Mouse (Mus musculus) layer of hippocampus, adult 6 months (tissue): Measurements from ENCODE around the gene Serpina3n. TPM values are rescaled to one million over a fixed set of nuclear protein-coding genes. Genes with fewer than 3 reads are reported as not detected.

Experiments
- long read RNA-seq, 2 experiments: library from polyadenylated mRNA; unstranded; transcript quantifications; one replicate each; pipeline ENCODE4 v2.0.0; 2019 to 2020
- polyA plus RNA-seq: library from polyadenylated mRNA; unstranded; fragments of <200 nt; fragmentation: Nextera tagmentation; gene quantifications from 2 replicates; pipeline ENCODE4 v1.2.3, GENCODE M21; 2021

The Serpina3n gene
- polyA plus RNA-seq, result 30.3 and 36.1 TPM in 2 replicates
- long read RNA-seq, experiment 1, transcript Serpina3n-201 (5 exons, 2,064 nt), result major isoform, 16 of 22 reads
- long read RNA-seq, experiment 1, partial matches to known transcripts, result 0 of 22 reads
- long read RNA-seq, experiment 1, other reads (novel, unspliced or antisense), result 6 of 22 reads
- long read RNA-seq, experiment 2, transcript Serpina3n-201 (5 exons, 2,064 nt), result major isoform, 54 of 76 reads
- long read RNA-seq, experiment 2, partial matches to known transcripts, result 2 of 76 reads
- long read RNA-seq, experiment 2, other reads (novel, unspliced or antisense), result 20 of 76 reads

DNA sequence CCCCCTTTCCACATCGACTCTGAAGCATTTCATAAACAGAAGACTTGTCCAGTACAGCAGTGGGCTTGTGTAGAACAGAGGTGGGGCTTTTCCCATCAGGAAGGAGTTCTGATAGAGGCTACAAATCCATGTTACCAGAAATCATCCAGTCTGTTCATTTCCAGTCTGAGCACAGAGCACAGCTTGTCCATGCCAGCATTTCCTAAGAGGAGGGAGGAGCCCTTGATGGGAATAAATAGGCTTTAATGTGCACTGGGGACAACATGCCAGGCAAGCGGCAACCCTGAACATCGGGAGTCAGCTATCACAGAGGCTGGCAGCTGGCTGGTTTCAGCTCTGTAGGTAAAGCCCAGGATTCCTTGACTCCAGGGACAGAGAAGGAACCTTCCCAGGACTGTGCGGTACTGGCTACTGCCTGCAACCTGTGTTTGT, at the start of gene Serpina3n:
TSS of gene Serpina3n (plus strand) at position 276 of the 432 bp plus-strand sequence.

Other genes with a start within 250 kb of the Serpina3n start
- gene Serpina3f, start 192.2 kb upstream of the Serpina3n start, polyA plus RNA-seq, result not detected in 2 replicates
- 1.2 and 1.6 TPM in 2 replicates for gene Serpina3g, start 170.5 kb upstream of the Serpina3n start, polyA plus RNA-seq
- gene Serpina3i, start 143.6 kb upstream of the Serpina3n start, polyA plus RNA-seq, result 0.06 TPM in 1 of 2 replicates, not detected in the other
- gene Serpina3j, start 92.2 kb upstream of the Serpina3n start, polyA plus RNA-seq, result not detected in 2 replicates
- not detected in 2 replicates for gene Serpina3k, start 68.2 kb upstream of the Serpina3n start, polyA plus RNA-seq
- gene Serpina3m, start 68.2 kb upstream of the Serpina3n start, polyA plus RNA-seq, result 0.14 TPM in 1 of 2 replicates, not detected in the other
- gene Gsc, start 66.6 kb downstream of the Serpina3n start, polyA plus RNA-seq, result 0.23 TPM in 1 of 2 replicates, not detected in the other